Mouse (Mus musculus): ENCODE results near the gene Chd6.

The Chd6 gene

GRCm38 (mm10) chr2:161108933-161109371 is at the start of gene Chd6:
Gene Chd6, minus strand, starts transcription at chr2:161109075.
- peak; percentile 95 for DNase-seq (ENCODE audit: low spot score)

GRCm38 (mm10) chr2:161150004-161150842 is 41.3 kb upstream of the Chd6 start:
- DNase-seq (ENCODE audit: low spot score), result no peak

GRCm38 (mm10) chr2:161148428-161149020 is 39.6 kb upstream of the Chd6 start:
- DNase-seq (ENCODE audit: low spot score), result no peak

- no peak for DNase-seq (ENCODE audit: low spot score)
These were observed 39.0 kb upstream of the Chd6 start for GRCm38 (mm10) chr2:161147656-161148427.

GRCm38 (mm10) chr2:161144799-161145198 is 35.9 kb upstream of the Chd6 start:
- no peak for DNase-seq (ENCODE audit: low spot score)

GRCm38 (mm10) chr2:161138672-161139536 is 30.0 kb upstream of the Chd6 start:
- no peak for DNase-seq (ENCODE audit: low spot score)

GRCm38 (mm10) chr2:161136999-161137398 is 28.1 kb upstream of the Chd6 start:
- DNase-seq (ENCODE audit: low spot score), result no peak

- no peak for DNase-seq (ENCODE audit: low spot score)
These were observed 19.7 kb upstream of the Chd6 start for GRCm38 (mm10) chr2:161128367-161129111.

- no peak for DNase-seq (ENCODE audit: low spot score)
These were observed 3.1 kb upstream of the Chd6 start for GRCm38 (mm10) chr2:161112011-161112410.

- DNase-seq (ENCODE audit: low spot score), result no peak
These were observed 535 bp upstream of the Chd6 start for GRCm38 (mm10) chr2:161109398-161109821.

- peak; percentile 26 for DNase-seq (ENCODE audit: low spot score)
These were observed 569 bp downstream of the Chd6 start for GRCm38 (mm10) chr2:161108085-161108927.

GRCm38 (mm10) chr2:161107236-161107635 is 1.6 kb downstream of the Chd6 start:
- DNase-seq (ENCODE audit: low spot score), result no peak

- DNase-seq (ENCODE audit: low spot score), result no peak
These were observed 5.1 kb downstream of the Chd6 start for GRCm38 (mm10) chr2:161103769-161104168.

GRCm38 (mm10) chr2:161102102-161102501 is 6.8 kb downstream of the Chd6 start:
- DNase-seq (ENCODE audit: low spot score), result no peak

- DNase-seq (ENCODE audit: low spot score), result no peak
These were observed 11.1 kb downstream of the Chd6 start for GRCm38 (mm10) chr2:161097746-161098145.

- DNase-seq (ENCODE audit: low spot score), result no peak
These were observed 18.0 kb downstream of the Chd6 start for GRCm38 (mm10) chr2:161090746-161091405.

GRCm38 (mm10) chr2:161090200-161090599 is 18.7 kb downstream of the Chd6 start:
- no peak for DNase-seq (ENCODE audit: low spot score)

- no peak for DNase-seq (ENCODE audit: low spot score)
These were observed 30.3 kb downstream of the Chd6 start for GRCm38 (mm10) chr2:161078590-161078989.

- DNase-seq (ENCODE audit: low spot score), result no peak
These were observed 32.6 kb downstream of the Chd6 start for GRCm38 (mm10) chr2:161076262-161076661.
